In genomic region chr5:20654766-20655472, GRCm38 (mm10) we compare ENCODE assay signal across 24 mouse cellular contexts.
DNase-seq lines count a peak whose midpoint lies in the region; ATAC-seq lines count a peak whose summit lies in the region.
"Had no signal": no experiment of that assay in that cellular context is flagged by ENCODE, and none has a peak within 500 bp of the region (broad histone marks: within the 10 kb centered on the region; RNA-seq: fewer than 3 reads in every experiment).

No protein-coding gene starts in this region.

- no peaks in the 10 kb centered on the region for H3K36me3 ChIP-seq in heart, embryonic 10.5 days
- H3K36me3 ChIP-seq in midbrain, embryonic 13.5 days, result peaks cover 12% of the 10 kb centered on the region
- H3K36me3 ChIP-seq in midbrain, embryonic 10.5 days, result no peaks in the 10 kb centered on the region
- no peaks in the 10 kb centered on the region for H3K36me3 ChIP-seq in splenic B cell, adult 2 months (ENCODE audit: control insufficient read depth, insufficient read depth, low read length, poor library complexity, severe bottlenecking)
- H3K36me3 ChIP-seq: embryonic facial prominence, embryonic 15.5 days; limb, embryonic 12.5 days had no signal

- peak; percentile 40; the same call in 1 of the 2 replicates for ATAC-seq in midbrain, embryonic 13.5 days
- ATAC-seq: forebrain, embryonic 16.5 days; hindbrain, postnatal 0 days; intestine, embryonic 16.5 days; liver, postnatal 0 days had no signal

- 26% methylated on average over 10 of the region's 10 CpGs for WGBS in heart, embryonic 10.5 days
- WGBS in midbrain, embryonic 13.5 days, result 76% methylated on average over 10 of the region's 10 CpGs
- 82% methylated on average over 10 of the region's 10 CpGs for WGBS in midbrain, embryonic 10.5 days

- no peak overlapping the region for H3K27ac ChIP-seq in heart, embryonic 10.5 days
- H3K27ac ChIP-seq in midbrain, embryonic 13.5 days, result no peak overlapping the region
- H3K27ac ChIP-seq in midbrain, embryonic 10.5 days (replicated peaks), result no peak overlapping the region
- H3K27ac ChIP-seq: embryonic facial prominence, embryonic 15.5 days; heart, adult 2 months; hindbrain, postnatal 0 days; limb, embryonic 12.5 days had no signal

- peaks cover 9% of the 10 kb centered on the region; the same call in 1 of the 2 replicates for H3K4me1 ChIP-seq in heart, embryonic 10.5 days
- H3K4me1 ChIP-seq in midbrain, embryonic 13.5 days (replicated peaks), result 0 out of 2 replicates have a peak, but pooled peaks cover 5% of the 10 kb centered on the region
- H3K4me1 ChIP-seq in midbrain, embryonic 10.5 days, result peaks cover 7% of the 10 kb centered on the region
- H3K4me1 ChIP-seq: embryonic facial prominence, embryonic 15.5 days; limb, embryonic 12.5 days had no signal

- no peak overlapping the region for H3K9ac ChIP-seq in midbrain, embryonic 13.5 days (replicated peaks)
- H3K9ac ChIP-seq: embryonic facial prominence, embryonic 15.5 days; limb, embryonic 12.5 days; liver, postnatal 0 days had no signal

- no peaks in the 10 kb centered on the region for H3K9me3 ChIP-seq in heart, embryonic 10.5 days
- H3K9me3 ChIP-seq in midbrain, embryonic 13.5 days, result no peaks in the 10 kb centered on the region
- no peaks in the 10 kb centered on the region for H3K9me3 ChIP-seq in midbrain, embryonic 10.5 days (replicated peaks)
- H3K9me3 ChIP-seq: embryonic facial prominence, embryonic 15.5 days; limb, embryonic 12.5 days had no signal

- DNase-seq in heart, embryonic 10.5 days (ENCODE audit: low spot score), result peak; percentile 13
- DNase-seq in heart, postnatal 4 days, result no peak
- DNase-seq in midbrain, embryonic 10.5 days (ENCODE audit: low spot score), result no peak
- DNase-seq in spleen, postnatal 36 days (ENCODE audit: low spot score in 2 of 2), result peak; percentile 27 to 32
- no peak for DNase-seq in spleen, postnatal 4 days (ENCODE audit: low spot score in 2 of 2)
- DNase-seq in splenic B cell, adult 2 months (ENCODE audit: low read depth, low spot score), result peak; percentile 22
- DNase-seq in right cerebral cortex, postnatal 4 days, result no peak
- DNase-seq: adrenal gland, postnatal 25 days; cerebellum, adult 9-11 months; gastrocnemius, postnatal 14 days; heart, adult 2 months; kidney, adult 9 months; kidney, postnatal 14 days; liver, postnatal 0 days; lung, postnatal 10 days; right cerebral cortex, postnatal 14 days had no signal

- no peak overlapping the region for H3K4me3 ChIP-seq in heart, embryonic 10.5 days
- H3K4me3 ChIP-seq in midbrain, embryonic 13.5 days (replicated peaks), result no peak overlapping the region
- no peak overlapping the region for H3K4me3 ChIP-seq in midbrain, embryonic 10.5 days
- H3K4me3 ChIP-seq: embryonic facial prominence, embryonic 15.5 days; heart, adult 2 months; layer of hippocampus, adult 2 months; limb, embryonic 12.5 days had no signal

- no peak overlapping the region for H3K4me2 ChIP-seq in midbrain, embryonic 13.5 days (replicated peaks)
- H3K4me2 ChIP-seq: embryonic facial prominence, embryonic 15.5 days; limb, embryonic 12.5 days; liver, embryonic 11.5 days had no signal

- H3K27me3 ChIP-seq in heart, embryonic 10.5 days (ENCODE audit: insufficient read depth, poor library complexity, severe bottlenecking), result peaks cover 16% of the 10 kb centered on the region; the same call in 1 of the 2 replicates
- H3K27me3 ChIP-seq in midbrain, embryonic 13.5 days, result no peaks in the 10 kb centered on the region
- no peaks in the 10 kb centered on the region for H3K27me3 ChIP-seq in midbrain, embryonic 10.5 days (ENCODE audit: low read depth, poor library complexity, severe bottlenecking)
- H3K27me3 ChIP-seq in splenic B cell, adult 2 months (ENCODE audit: control insufficient read depth, insufficient read depth, low read length, poor library complexity, severe bottlenecking), result no peaks in the 10 kb centered on the region
- H3K27me3 ChIP-seq: embryonic facial prominence, embryonic 15.5 days had no signal

Comparison
In these comparisons a context has a peak if more than half of its experiments do, and no peak if none do; other contexts are left out.
1. DNase-seq: peak in heart, embryonic 10.5 days (single experiment), spleen, postnatal 36 days (2 of 2) and splenic B cell, adult 2 months (single experiment); none in heart, postnatal 4 days (single experiment), midbrain, embryonic 10.5 days (single experiment), spleen, postnatal 4 days (0 of 2) and right cerebral cortex, postnatal 4 days (single experiment).